Mouse (Mus musculus): ENCODE measurements around the gene Fam92b. TPM values are rescaled to one million over a fixed set of nuclear protein-coding genes. Genes with fewer than 3 reads are reported as not detected.

Gene Fam92b
- polyA plus RNA-seq, 1 experiment from 2014 or later = not detected

DNA sequence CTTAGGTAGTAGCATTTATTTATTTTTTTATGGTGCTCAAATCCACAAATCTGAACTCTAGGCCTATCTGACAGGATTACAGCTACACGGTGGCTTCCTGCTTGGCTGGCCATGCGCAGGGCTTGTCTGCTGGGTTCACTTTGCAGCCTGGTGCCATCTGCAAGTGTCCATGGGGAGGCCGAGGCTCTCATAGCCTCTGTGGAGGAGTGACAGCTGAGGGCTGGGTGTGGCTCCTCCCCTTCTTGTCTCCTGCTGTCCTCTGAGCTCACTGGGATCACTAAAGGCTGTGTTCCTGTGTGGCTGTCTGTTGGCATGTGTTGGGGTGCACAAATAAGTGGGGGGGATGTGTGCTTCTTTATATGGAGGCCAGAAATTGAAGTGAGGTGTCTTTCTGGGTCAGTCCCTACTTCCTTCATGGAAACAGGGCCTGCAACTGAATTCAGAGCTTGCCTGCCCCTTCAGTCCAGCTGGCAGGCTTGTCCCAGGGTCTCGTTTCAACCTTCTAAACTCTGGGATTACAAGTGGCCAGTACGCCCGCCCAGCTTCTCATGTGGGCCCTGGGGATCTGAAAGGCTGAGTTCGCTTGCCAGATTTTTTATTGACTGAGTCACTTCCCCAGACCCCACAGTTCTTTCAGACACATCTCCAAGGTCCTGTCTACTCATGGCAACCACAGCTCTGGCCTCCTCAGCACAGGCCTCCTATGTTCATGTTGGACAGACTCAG, 38.3 kb upstream of the Fam92b start:
- DNase-seq (ENCODE audit: low spot score) = peak; percentile 84
- Histone ChIP-seq H3K4me3 (replicated peaks; ENCODE audit: low read depth, low read length) (no peak overlapping the region), H3K4me2 (ENCODE audit: low read length) (no peak overlapping the region), H3K9me3 (replicated peaks; ENCODE audit: low read length) (no peaks in the 10 kb centered on the region), H3K27ac (0 out of 2 replicates have a peak overlapping the region, but pooled peaks have one; percentile 10), H3K27me3 (ENCODE audit: insufficient read depth, low read length) (no peaks in the 10 kb centered on the region), H3K36me3 (ENCODE audit: insufficient read depth, low read length) (no peaks in the 10 kb centered on the region), H3K9ac (ENCODE audit: low read depth, low read length) (no peak overlapping the region), H3K4me1 (replicated peaks; ENCODE audit: insufficient read depth, low read length) (peaks cover 26% of the 10 kb centered on the region)
- WGBS = 32% methylated on average over 7 of the region's 7 CpGs
- ATAC-seq (replicated peaks; ENCODE audit: low FRiP score, low read depth) = peak; percentile 41
- TF ChIP-seq CTCF (IDR thresholded peaks at IDR 0.05; ENCODE audit: low read depth) = no peak

DNA sequence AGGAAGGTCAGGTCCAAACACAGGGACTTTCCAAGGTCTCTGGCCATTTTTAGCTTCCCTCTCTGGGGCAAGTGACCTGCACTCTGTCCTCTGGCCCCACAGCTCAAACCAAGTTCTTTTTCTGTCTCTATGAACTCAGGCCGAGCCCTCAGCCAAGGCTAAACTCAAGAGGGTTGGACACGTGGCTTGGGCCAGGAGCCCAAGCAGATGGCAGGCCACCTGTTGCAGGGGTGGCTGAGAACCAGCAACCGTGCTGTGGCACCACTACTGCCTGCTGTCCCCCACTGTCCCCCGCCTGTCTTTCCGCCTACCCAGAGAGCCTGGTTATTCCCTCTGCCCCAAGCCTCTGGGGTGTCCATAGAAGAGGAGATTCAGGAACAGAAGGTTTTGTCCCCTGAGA, 36.7 kb upstream of the Fam92b start:
- Histone ChIP-seq H3K27ac (no peak overlapping the region), H3K36me3 (ENCODE audit: insufficient read depth, low read length) (no peaks in the 10 kb centered on the region), H3K4me1 (replicated peaks; ENCODE audit: insufficient read depth, low read length) (peaks cover 26% of the 10 kb centered on the region), H3K9me3 (replicated peaks; ENCODE audit: low read length) (no peaks in the 10 kb centered on the region), H3K9ac (ENCODE audit: low read depth, low read length) (no peak overlapping the region), H3K4me3 (replicated peaks; ENCODE audit: low read depth, low read length) (no peak overlapping the region), H3K27me3 (ENCODE audit: insufficient read depth, low read length) (no peaks in the 10 kb centered on the region), H3K4me2 (ENCODE audit: low read length) (no peak overlapping the region)
- DNase-seq (ENCODE audit: low spot score) = no peak
- no peak for ATAC-seq (replicated peaks; ENCODE audit: low FRiP score, low read depth)
- WGBS = 81% methylated on average over 5 of the region's 5 CpGs
- TF ChIP-seq CTCF (IDR thresholded peaks at IDR 0.05; ENCODE audit: low read depth) = no peak

DNA sequence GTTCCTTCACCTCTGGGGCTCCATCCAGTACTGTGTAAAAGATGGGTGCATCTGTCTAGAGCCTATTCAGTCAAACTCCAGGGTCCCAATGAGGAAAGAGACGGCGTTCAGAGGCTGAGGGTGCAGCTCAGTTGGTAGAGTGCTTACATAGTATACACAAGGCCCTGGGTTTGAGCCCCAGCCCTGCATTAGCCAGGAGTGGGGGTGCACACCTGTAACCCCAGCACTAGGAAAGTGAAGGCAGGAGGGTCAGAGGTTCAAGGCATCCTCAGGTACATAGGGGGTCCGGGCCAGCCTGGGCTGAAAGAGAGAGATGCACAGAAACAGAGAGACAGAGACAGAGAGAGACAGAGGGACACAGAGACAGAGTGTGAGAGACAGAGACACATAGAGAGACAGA, 36.0 kb upstream of the Fam92b start:
- H3K4me3 ChIP-seq (replicated peaks; ENCODE audit: low read depth, low read length) = no peak overlapping the region
- no peak for DNase-seq (ENCODE audit: low spot score)
- H3K27me3 ChIP-seq (ENCODE audit: insufficient read depth, low read length) = no peaks in the 10 kb centered on the region
- peaks cover 26% of the 10 kb centered on the region for H3K4me1 ChIP-seq (replicated peaks; ENCODE audit: insufficient read depth, low read length)
- no peaks in the 10 kb centered on the region for H3K9me3 ChIP-seq (replicated peaks; ENCODE audit: low read length)
- no peaks in the 10 kb centered on the region for H3K36me3 ChIP-seq (ENCODE audit: insufficient read depth, low read length)
- no peak overlapping the region for H3K27ac ChIP-seq
- H3K4me2 ChIP-seq (ENCODE audit: low read length) = no peak overlapping the region
- no peak overlapping the region for H3K9ac ChIP-seq (ENCODE audit: low read depth, low read length)
- TF ChIP-seq CTCF (IDR thresholded peaks at IDR 0.05; ENCODE audit: low read depth) = no peak
- ATAC-seq (replicated peaks; ENCODE audit: low FRiP score, low read depth) = no peak
- WGBS = 96% methylated on average over 3 of the region's 3 CpGs

DNA sequence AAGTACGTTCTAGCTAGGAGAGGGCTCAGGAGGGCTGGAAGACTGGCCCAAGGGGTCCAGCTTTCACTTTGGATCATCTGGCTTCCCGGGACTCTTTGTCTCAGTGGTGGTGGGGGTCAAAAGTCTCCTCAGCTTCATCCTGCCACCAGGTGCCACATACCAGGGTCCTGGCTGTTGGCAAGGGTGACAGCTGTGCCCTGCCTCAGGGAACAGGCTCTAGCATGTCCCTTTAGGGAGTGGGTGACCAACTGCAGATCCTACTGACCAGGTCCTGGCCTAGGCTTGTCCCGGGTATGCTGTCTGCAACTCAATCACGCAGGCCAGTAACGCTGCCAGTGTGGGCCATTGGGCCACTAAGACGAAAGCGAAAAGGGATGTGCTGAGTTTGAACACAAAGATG, 35.3 kb upstream of the Fam92b start:
- no peak overlapping the region for H3K4me3 ChIP-seq (replicated peaks; ENCODE audit: low read depth, low read length)
- no peaks in the 10 kb centered on the region for H3K36me3 ChIP-seq (ENCODE audit: insufficient read depth, low read length)
- DNase-seq (ENCODE audit: low spot score) (no peak), ATAC-seq (replicated peaks; ENCODE audit: low FRiP score, low read depth) (no peak)
- H3K27me3 ChIP-seq (ENCODE audit: insufficient read depth, low read length) = no peaks in the 10 kb centered on the region
- peaks cover 22% of the 10 kb centered on the region for H3K4me1 ChIP-seq (replicated peaks; ENCODE audit: insufficient read depth, low read length)
- TF ChIP-seq CTCF (IDR thresholded peaks at IDR 0.05; ENCODE audit: low read depth) = no peak
- no peak overlapping the region for H3K9ac ChIP-seq (ENCODE audit: low read depth, low read length)
- H3K4me2 ChIP-seq (ENCODE audit: low read length) = no peak overlapping the region
- H3K9me3 ChIP-seq (replicated peaks; ENCODE audit: low read length) = no peaks in the 10 kb centered on the region
- H3K27ac ChIP-seq = no peak overlapping the region
- WGBS = 91% methylated on average over 7 of the region's 7 CpGs

DNA sequence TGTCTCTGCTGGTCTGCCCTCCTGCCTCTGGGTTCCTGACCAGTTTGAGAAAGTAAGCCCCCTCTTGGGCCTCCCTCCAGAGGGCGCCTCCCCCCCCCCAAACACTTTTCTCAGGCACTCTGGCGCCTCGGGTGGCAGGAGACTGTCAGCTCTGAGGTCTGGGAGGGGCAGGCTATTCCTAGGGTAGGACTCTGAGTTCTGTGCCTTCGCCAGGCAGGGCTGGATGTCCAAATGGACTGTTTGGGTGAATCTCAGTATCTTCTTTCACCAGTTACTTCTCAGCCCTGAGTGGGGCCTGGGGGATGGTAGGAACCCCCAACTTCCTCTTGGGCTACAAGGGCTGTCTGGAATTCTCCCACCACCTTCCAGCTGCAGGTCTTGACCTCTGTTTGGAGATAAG, 34.1 kb upstream of the Fam92b start:
- no peaks in the 10 kb centered on the region for H3K27me3 ChIP-seq (ENCODE audit: insufficient read depth, low read length)
- peak; percentile 61 for DNase-seq (ENCODE audit: low spot score)
- H3K4me1 ChIP-seq (replicated peaks; ENCODE audit: insufficient read depth, low read length) = peaks cover 11% of the 10 kb centered on the region
- H3K4me2 ChIP-seq (ENCODE audit: low read length) = no peak overlapping the region
- ATAC-seq (replicated peaks; ENCODE audit: low FRiP score, low read depth) = no peak
- no peaks in the 10 kb centered on the region for H3K36me3 ChIP-seq (ENCODE audit: insufficient read depth, low read length)
- no peak overlapping the region for H3K27ac ChIP-seq
- H3K9ac ChIP-seq (ENCODE audit: low read depth, low read length) = 0 out of 2 replicates have a peak overlapping the region, but pooled peaks have one; percentile 18
- WGBS = 9% methylated on average over 4 of the region's 4 CpGs
- peak; percentile 59 for TF ChIP-seq CTCF (IDR thresholded peaks at IDR 0.05; ENCODE audit: low read depth)
- H3K9me3 ChIP-seq (replicated peaks; ENCODE audit: low read length) = no peaks in the 10 kb centered on the region
- no peak overlapping the region for H3K4me3 ChIP-seq (replicated peaks; ENCODE audit: low read depth, low read length)

DNA sequence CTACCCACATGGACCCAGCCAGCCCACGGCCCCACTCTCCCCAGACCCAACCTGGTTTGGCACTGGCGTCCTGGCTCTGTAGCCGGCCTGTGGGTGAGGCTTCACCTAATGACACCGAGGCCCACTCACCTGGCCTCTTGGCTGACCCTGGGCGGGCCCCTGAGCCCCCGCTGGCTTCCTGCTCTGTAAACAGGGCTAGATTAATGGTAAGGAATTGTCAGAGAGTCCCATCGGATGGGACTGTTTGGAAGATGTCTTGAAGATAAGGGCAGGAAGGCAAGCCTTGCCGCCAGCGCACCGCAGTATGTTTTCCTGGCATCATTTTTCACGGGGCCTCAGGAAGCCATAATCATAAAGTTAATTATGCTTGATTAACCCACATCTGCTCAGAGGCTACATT, 30.8 kb upstream of the Fam92b start:
- DNase-seq (ENCODE audit: low spot score) (no peak), ATAC-seq (replicated peaks; ENCODE audit: low FRiP score, low read depth) (no peak)
- Histone ChIP-seq H3K27me3 (ENCODE audit: insufficient read depth, low read length) (no peaks in the 10 kb centered on the region), H3K9me3 (replicated peaks; ENCODE audit: low read length) (no peaks in the 10 kb centered on the region), H3K4me2 (ENCODE audit: low read length) (no peak overlapping the region), H3K9ac (ENCODE audit: low read depth, low read length) (no peak overlapping the region), H3K4me3 (replicated peaks; ENCODE audit: low read depth, low read length) (no peak overlapping the region), H3K27ac (no peak overlapping the region), H3K4me1 (replicated peaks; ENCODE audit: insufficient read depth, low read length) (peaks cover 15% of the 10 kb centered on the region), H3K36me3 (ENCODE audit: insufficient read depth, low read length) (no peaks in the 10 kb centered on the region)
- TF ChIP-seq CTCF (IDR thresholded peaks at IDR 0.05; ENCODE audit: low read depth) = no peak
- WGBS = 29% methylated on average over 11 of the region's 11 CpGs

DNA sequence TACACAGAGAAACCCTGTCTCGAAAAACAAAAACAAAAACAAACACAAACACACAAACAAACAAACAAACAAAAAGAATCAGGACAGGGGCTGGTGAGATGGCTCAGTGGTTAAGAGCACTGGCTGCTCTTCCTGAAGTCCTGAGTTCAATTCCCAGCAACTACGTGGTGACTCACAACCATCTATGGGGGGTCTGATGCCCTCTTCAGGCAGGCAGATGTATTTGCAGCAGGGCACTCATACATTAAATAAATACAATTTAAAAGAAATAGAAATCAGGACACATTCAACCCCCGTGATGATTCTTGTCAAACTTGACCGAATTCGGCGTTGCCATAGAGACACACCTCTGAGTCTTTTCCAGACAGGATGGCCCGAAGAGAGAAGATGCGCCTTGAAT, 30.1 kb upstream of the Fam92b start:
- WGBS = 87% methylated on average over 8 of the region's 8 CpGs
- Histone ChIP-seq H3K9ac (ENCODE audit: low read depth, low read length) (no peak overlapping the region), H3K4me1 (replicated peaks; ENCODE audit: insufficient read depth, low read length) (peaks cover 15% of the 10 kb centered on the region), H3K4me2 (ENCODE audit: low read length) (no peak overlapping the region), H3K4me3 (replicated peaks; ENCODE audit: low read depth, low read length) (no peak overlapping the region), H3K27ac (no peak overlapping the region), H3K36me3 (ENCODE audit: insufficient read depth, low read length) (no peaks in the 10 kb centered on the region), H3K9me3 (replicated peaks; ENCODE audit: low read length) (no peaks in the 10 kb centered on the region), H3K27me3 (ENCODE audit: insufficient read depth, low read length) (no peaks in the 10 kb centered on the region)
- TF ChIP-seq CTCF (IDR thresholded peaks at IDR 0.05; ENCODE audit: low read depth) = peak; percentile 40; the same call in 1 of the 2 replicates
- DNase-seq (ENCODE audit: low spot score) (no peak), ATAC-seq (replicated peaks; ENCODE audit: low FRiP score, low read depth) (no peak)
